Comparison of ENCODE assay signal across 9 mouse cellular contexts in genomic region chr2:142253913-142254312, GRCm38 (mm10).
DNase-seq lines count a peak whose midpoint lies in the region; ATAC-seq and TF ChIP-seq lines count a peak whose summit lies in the region.
"Had no signal": no experiment of that assay in that cellular context is flagged by ENCODE, and none has a peak within 500 bp of the region (broad histone marks: within the 10 kb centered on the region; RNA-seq: fewer than 3 reads in every experiment).

No protein-coding gene starts in this region.

- no peaks in the 10 kb centered on the region for H3K27me3 ChIP-seq in intestine, embryonic 15.5 days (replicated peaks)

- no peak overlapping the region for H3K27ac ChIP-seq in gastrocnemius, adult 2 months
- H3K27ac ChIP-seq in intestine, embryonic 15.5 days: no peak overlapping the region
- H3K27ac ChIP-seq: macrophage had no signal

- WGBS in intestine, embryonic 15.5 days: 13% methylated on average over 11 of the region's 11 CpGs

- TF ChIP-seq CTCF in gastrocnemius, adult 2 months (IDR thresholded peaks at IDR 0.05): peak; percentile 80

- no peak overlapping the region for H3K9ac ChIP-seq in intestine, embryonic 15.5 days

- H3K9me3 ChIP-seq in intestine, embryonic 15.5 days: no peaks in the 10 kb centered on the region

- no peaks in the 10 kb centered on the region for H3K36me3 ChIP-seq in intestine, embryonic 15.5 days

- no peak overlapping the region for H3K4me2 ChIP-seq in intestine, embryonic 15.5 days (replicated peaks)

- peak; percentile 75 for ATAC-seq in intestine, embryonic 15.5 days

- 0 out of 2 replicates have a peak, but pooled peaks cover 2% of the 10 kb centered on the region for H3K4me1 ChIP-seq in intestine, embryonic 15.5 days (replicated peaks)

- H3K4me3 ChIP-seq in gastrocnemius, adult 2 months: 0 out of 2 replicates have a peak overlapping the region, but pooled peaks have one; percentile 0
- H3K4me3 ChIP-seq in intestine, embryonic 15.5 days (replicated peaks): no peak overlapping the region

- DNase-seq in adrenal gland, adult 8-10 months: peak; percentile 7
- DNase-seq in cerebellum, postnatal 36 days: peak; percentile 85 to 92
- peak; percentile 51 for DNase-seq in gastrocnemius, adult 2 months
- DNase-seq in left cerebral cortex, adult 9 months (ENCODE audit: low spot score in 2 of 2): peak; percentile 37 to 84
- DNase-seq in mesoderm, embryonic 11.5 days (ENCODE audit: low read depth, low spot score): peak; percentile 77
- peak; percentile 7 for DNase-seq in skeletal muscle tissue, adult 2 months (ENCODE audit: low read depth, low spot score)
- no peak for DNase-seq in spleen, adult 12 weeks (ENCODE audit: low spot score)

- intact Hi-C loops in gastrocnemius, adult 2 months (cut with DNase I): loop anchor here (10.0 kb wide), 1 partner anchor 561 kb away; no protein-coding TSS in a partner anchor
